In the genomic region with DNA sequence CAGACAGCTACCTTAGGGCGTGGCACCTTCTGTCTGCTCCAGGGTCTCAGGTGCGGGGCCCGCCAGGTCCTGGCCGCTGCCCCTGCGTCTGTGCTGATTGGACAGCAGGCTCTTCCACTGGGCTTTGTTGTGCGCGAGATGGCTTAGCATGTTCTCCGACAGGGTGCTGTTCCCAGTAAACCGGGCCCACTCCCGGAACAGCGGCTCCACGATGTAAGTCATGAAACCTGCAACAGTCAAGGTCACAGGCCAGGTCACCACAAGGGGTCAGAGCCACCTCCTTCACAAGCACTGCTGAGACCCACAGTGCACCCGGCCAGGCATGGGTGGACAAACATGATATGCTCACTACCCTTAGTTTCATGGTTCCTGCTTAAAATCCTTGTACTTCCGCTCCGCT, we compare ENCODE assay signal across 15 mouse cellular contexts. TPM values are rescaled to one million over a fixed set of nuclear protein-coding genes. Genes with fewer than 3 reads are reported as not detected.
DNase-seq lines count a peak whose midpoint lies in the region; ATAC-seq and TF ChIP-seq lines count a peak whose summit lies in the region.
"Had no signal": no experiment of that assay in that cellular context is flagged by ENCODE, and none has a peak within 500 bp of the region (broad histone marks: within the 10 kb centered on the region; RNA-seq: fewer than 3 reads in every experiment).

No protein-coding gene starts in this region.

- no peak for TF ChIP-seq EP300 in stomach, postnatal 0 days (optimal IDR thresholded peaks at IDR 0.05)

- ATAC-seq in forebrain, embryonic 15.5 days (replicated peaks) = no peak; the same call in 1 of the 2 replicates
- ATAC-seq in forebrain, embryonic 12.5 days (ENCODE audit: low FRiP score) = no peak
- no peak for ATAC-seq in lung, embryonic 16.5 days (ENCODE audit: low read depth)
- no peak for ATAC-seq in intestine, postnatal 0 days
- ATAC-seq in stomach, postnatal 0 days (ENCODE audit: low FRiP score, low TSS enrichment) = no peak

- 0 out of 2 replicates have a peak, but pooled peaks have one; percentile 8 for TF ChIP-seq CTCF in intestine, postnatal 0 days (IDR thresholded peaks at IDR 0.05; ENCODE audit: low read depth)
- TF ChIP-seq CTCF in stomach, postnatal 0 days (IDR thresholded peaks at IDR 0.05; ENCODE audit: low read depth) = peak; percentile 18; the same call in 1 of the 2 replicates

- H3K9me3 ChIP-seq in forebrain, embryonic 15.5 days = no peaks in the 10 kb centered on the region
- no peaks in the 10 kb centered on the region for H3K9me3 ChIP-seq in forebrain, embryonic 12.5 days
- H3K9me3 ChIP-seq in lung, embryonic 16.5 days (ENCODE audit: control insufficient read depth, low read length) = no peaks in the 10 kb centered on the region
- no peaks in the 10 kb centered on the region for H3K9me3 ChIP-seq in intestine, postnatal 0 days (ENCODE audit: control insufficient read depth)
- no peaks in the 10 kb centered on the region for H3K9me3 ChIP-seq in stomach, postnatal 0 days (ENCODE audit: control insufficient read depth, low read length)
- H3K9me3 ChIP-seq: embryonic facial prominence, embryonic 10.5 days; limb, embryonic 15.5 days had no signal

- DNase-seq in lung, postnatal 10 days = no peak
- DNase-seq in stomach, postnatal 0 days (ENCODE audit: low spot score) = no peak
- no peak for DNase-seq in kidney, adult 8-10 months
- DNase-seq in spleen, postnatal 10 days (ENCODE audit: low spot score in 2 of 2) = no peak
- DNase-seq: cerebellum, postnatal 10 days; gastrocnemius, postnatal 10 days; kidney, postnatal 25 days; lung, postnatal 36 days had no signal

- WGBS in forebrain, embryonic 15.5 days = 76% methylated on average over 15 of the region's 15 CpGs
- 69% methylated on average over 15 of the region's 15 CpGs for WGBS in forebrain, embryonic 12.5 days
- WGBS in lung, embryonic 16.5 days = 67% methylated on average over 15 of the region's 15 CpGs
- 71% methylated on average over 15 of the region's 15 CpGs for WGBS in intestine, postnatal 0 days
- WGBS in stomach, postnatal 0 days = 72% methylated on average over 15 of the region's 15 CpGs

- no peaks in the 10 kb centered on the region for H3K27me3 ChIP-seq in forebrain, embryonic 15.5 days
- no peaks in the 10 kb centered on the region for H3K27me3 ChIP-seq in forebrain, embryonic 12.5 days
- no peaks in the 10 kb centered on the region for H3K27me3 ChIP-seq in lung, embryonic 16.5 days (ENCODE audit: control insufficient read depth, insufficient read depth, low read depth, low read length)
- no peaks in the 10 kb centered on the region for H3K27me3 ChIP-seq in intestine, postnatal 0 days (replicated peaks; ENCODE audit: control insufficient read depth, insufficient read depth, low read length)
- no peaks in the 10 kb centered on the region for H3K27me3 ChIP-seq in stomach, postnatal 0 days (ENCODE audit: control insufficient read depth, insufficient read depth, low read length)
- H3K27me3 ChIP-seq: limb, embryonic 15.5 days had no signal

- H3K9ac ChIP-seq in forebrain, embryonic 15.5 days (replicated peaks) = no peak overlapping the region
- no peak overlapping the region for H3K9ac ChIP-seq in forebrain, embryonic 12.5 days
- H3K9ac ChIP-seq in lung, embryonic 16.5 days (ENCODE audit: low read length) = no peak overlapping the region
- H3K9ac ChIP-seq in intestine, postnatal 0 days (ENCODE audit: low read depth, low read length) = no peak overlapping the region
- H3K9ac ChIP-seq in stomach, postnatal 0 days (ENCODE audit: low read length) = no peak overlapping the region
- H3K9ac ChIP-seq: limb, embryonic 15.5 days had no signal

- H3K36me3 ChIP-seq in forebrain, embryonic 15.5 days = no peaks in the 10 kb centered on the region
- H3K36me3 ChIP-seq in forebrain, embryonic 12.5 days (replicated peaks) = no peaks in the 10 kb centered on the region
- no peaks in the 10 kb centered on the region for H3K36me3 ChIP-seq in lung, embryonic 16.5 days (ENCODE audit: control insufficient read depth, insufficient read depth, low read length)
- no peaks in the 10 kb centered on the region for H3K36me3 ChIP-seq in intestine, postnatal 0 days (ENCODE audit: control insufficient read depth, insufficient read depth)
- H3K36me3 ChIP-seq in stomach, postnatal 0 days (ENCODE audit: control insufficient read depth, insufficient read depth, low read length) = no peaks in the 10 kb centered on the region
- H3K36me3 ChIP-seq: embryonic facial prominence, embryonic 10.5 days; limb, embryonic 15.5 days had no signal

- no peak overlapping the region for H3K27ac ChIP-seq in forebrain, embryonic 15.5 days (replicated peaks)
- H3K27ac ChIP-seq in forebrain, embryonic 12.5 days = no peak overlapping the region
- no peak overlapping the region for H3K27ac ChIP-seq in lung, embryonic 16.5 days (ENCODE audit: low read length)
- H3K27ac ChIP-seq in intestine, postnatal 0 days (ENCODE audit: low read depth, low read length) = no peak overlapping the region
- H3K27ac ChIP-seq in stomach, postnatal 0 days (replicated peaks) = no peak overlapping the region
- H3K27ac ChIP-seq: embryonic facial prominence, embryonic 10.5 days; left cerebral cortex, adult 2 months; limb, embryonic 15.5 days had no signal

- H3K4me3 ChIP-seq in forebrain, embryonic 15.5 days = no peak overlapping the region
- H3K4me3 ChIP-seq in forebrain, embryonic 12.5 days (replicated peaks) = no peak overlapping the region
- H3K4me3 ChIP-seq in lung, embryonic 16.5 days (ENCODE audit: low read length) = no peak overlapping the region
- H3K4me3 ChIP-seq in intestine, postnatal 0 days (ENCODE audit: low read depth, low read length) = no peak overlapping the region
- H3K4me3 ChIP-seq in stomach, postnatal 0 days (ENCODE audit: low read depth, low read length) = no peak overlapping the region
- H3K4me3 ChIP-seq: embryonic facial prominence, embryonic 10.5 days; left cerebral cortex, adult 2 months; limb, embryonic 15.5 days had no signal

- no peaks in the 10 kb centered on the region for H3K4me1 ChIP-seq in forebrain, embryonic 15.5 days
- H3K4me1 ChIP-seq in forebrain, embryonic 12.5 days = no peaks in the 10 kb centered on the region
- H3K4me1 ChIP-seq in lung, embryonic 16.5 days (replicated peaks; ENCODE audit: control insufficient read depth, insufficient read depth, low read length) = peaks cover 5% of the 10 kb centered on the region
- no peaks in the 10 kb centered on the region for H3K4me1 ChIP-seq in intestine, postnatal 0 days (replicated peaks; ENCODE audit: control insufficient read depth, insufficient read depth, low read length)
- H3K4me1 ChIP-seq in stomach, postnatal 0 days (replicated peaks; ENCODE audit: control insufficient read depth, insufficient read depth) = no peaks in the 10 kb centered on the region

- 0 out of 2 replicates have a peak overlapping the region, but pooled peaks have one; percentile 10 for H3K4me2 ChIP-seq in forebrain, embryonic 15.5 days (replicated peaks)
- H3K4me2 ChIP-seq in forebrain, embryonic 12.5 days = no peak overlapping the region
- peak overlapping the region; percentile 28; the same call in 1 of the 2 replicates for H3K4me2 ChIP-seq in lung, embryonic 16.5 days (ENCODE audit: low read depth, low read length)
- no peak overlapping the region for H3K4me2 ChIP-seq in intestine, postnatal 0 days (replicated peaks; ENCODE audit: low read depth)
- H3K4me2 ChIP-seq in stomach, postnatal 0 days (replicated peaks; ENCODE audit: low read depth) = peak overlapping the region; percentile 17; the same call in 1 of the 2 replicates
- H3K4me2 ChIP-seq: limb, embryonic 15.5 days had no signal

RNA-seq across cellular contexts. Expression of a gene that starts 52.8 kb away (rescaled TPM):
- 1.2 and 1.3 TPM in 2 replicates for polyA plus RNA-seq in forebrain, embryonic 15.5 days (2015; fragmentation: Nextera tagmentation; extraction: Ambion mirVana)
- 2.4 and 3.6 TPM in 2 replicates for polyA plus RNA-seq in forebrain, embryonic 12.5 days (2016; fragmentation: Nextera tagmentation; extraction: Ambion mirVana)
- polyA plus RNA-seq in lung, embryonic 16.5 days (2015; fragmentation: Nextera tagmentation; extraction: Ambion mirVana) = 3.1 and 3.3 TPM in 2 replicates
- polyA plus RNA-seq in intestine, postnatal 0 days (2015; fragmentation: Nextera tagmentation; extraction: Ambion mirVana) = 0.44 and 0.59 TPM in 2 replicates
- polyA plus RNA-seq in stomach, postnatal 0 days (2015; fragmentation: Nextera tagmentation; extraction: Ambion mirVana) = 0.63 and 0.71 TPM in 2 replicates

Comparison
In these comparisons a context has a peak if more than half of its experiments do, and no peak if none do; other contexts are left out.
1. H3K4me2 ChIP-seq: peak in forebrain, embryonic 15.5 days (single experiment), lung, embryonic 16.5 days (single experiment) and stomach, postnatal 0 days (single experiment); none in forebrain, embryonic 12.5 days (single experiment) and intestine, postnatal 0 days (single experiment).